In the genomic region with DNA sequence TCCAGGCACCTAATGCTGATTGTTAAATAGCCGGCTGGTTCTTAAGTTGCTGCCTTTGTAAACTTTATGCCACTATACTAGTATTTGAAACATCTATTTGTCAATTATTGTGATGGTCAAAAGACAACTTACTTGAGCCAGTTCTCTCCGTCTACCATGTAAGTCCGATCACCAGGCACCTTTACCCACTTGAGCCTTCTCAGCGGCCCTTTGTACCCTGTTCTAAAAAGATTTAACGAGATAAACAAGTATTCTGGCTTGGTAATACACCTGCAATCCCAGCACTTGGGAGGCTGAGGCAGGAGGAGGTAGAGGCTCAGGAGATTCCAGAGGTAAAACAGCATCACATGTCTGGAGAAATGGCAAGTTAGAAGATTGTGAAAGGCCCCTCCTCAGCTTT, we compare ENCODE assay signal across 8 mouse cellular contexts. TPM values are rescaled to one million over a fixed set of nuclear protein-coding genes. Genes with fewer than 3 reads are reported as not detected.
DNase-seq lines count a peak whose midpoint lies in the region; ATAC-seq and TF ChIP-seq lines count a peak whose summit lies in the region.

No protein-coding gene starts in this region.

- WGBS in bone marrow, adult 2 months = 24% methylated on average over 5 of the region's 5 CpGs
- WGBS in hindbrain, embryonic 13.5 days = 65% methylated on average over 5 of the region's 5 CpGs
- WGBS in midbrain, embryonic 14.5 days = 59% methylated on average over 5 of the region's 5 CpGs

- H3K9ac ChIP-seq in hindbrain, embryonic 13.5 days = peak overlapping the region; percentile 80
- peak overlapping the region; percentile 57 for H3K9ac ChIP-seq in midbrain, embryonic 14.5 days (replicated peaks; ENCODE audit: low read length)

- no peaks in the 10 kb centered on the region for H3K36me3 ChIP-seq in hindbrain, embryonic 13.5 days
- H3K36me3 ChIP-seq in midbrain, embryonic 14.5 days (ENCODE audit: control insufficient read depth, insufficient read depth, low read length) = no peaks in the 10 kb centered on the region

- H3K9me3 ChIP-seq in hindbrain, embryonic 13.5 days = no peaks in the 10 kb centered on the region
- H3K9me3 ChIP-seq in midbrain, embryonic 14.5 days (ENCODE audit: control insufficient read depth, low read length) = no peaks in the 10 kb centered on the region

- ATAC-seq in hindbrain, embryonic 13.5 days (ENCODE audit: low FRiP score) = no peak
- ATAC-seq in midbrain, embryonic 14.5 days (ENCODE audit: low FRiP score, low TSS enrichment) = no peak

- peak overlapping the region; percentile 75 for H3K4me2 ChIP-seq in hindbrain, embryonic 13.5 days
- H3K4me2 ChIP-seq in midbrain, embryonic 14.5 days (ENCODE audit: low read length) = peak overlapping the region; percentile 71

- no peak for TF ChIP-seq POLR2A in bone marrow, adult 2 months (IDR thresholded peaks at IDR 0.05; ENCODE audit: borderline replicate concordance, control insufficient read depth, low read depth, low read length)

- peak overlapping the region; percentile 80; the same call in 1 of the 2 replicates for H3K27ac ChIP-seq in bone marrow, adult 2 months (ENCODE audit: control insufficient read depth, insufficient read depth, low read depth, low read length, poor library complexity)
- peak overlapping the region; percentile 77 for H3K27ac ChIP-seq in hindbrain, embryonic 13.5 days
- H3K27ac ChIP-seq in midbrain, embryonic 14.5 days (replicated peaks; ENCODE audit: low read depth, low read length) = peak overlapping the region; percentile 72; the same call in 1 of the 2 replicates

- TF ChIP-seq CTCF in bone marrow, adult 2 months (IDR thresholded peaks at IDR 0.05; ENCODE audit: control insufficient read depth, insufficient read depth, low read length) = no peak

- H3K4me1 ChIP-seq in bone marrow, adult 2 months (ENCODE audit: control insufficient read depth, insufficient read depth, low read length) = peaks cover 2% of the 10 kb centered on the region; the same call in 1 of the 2 replicates
- H3K4me1 ChIP-seq in hindbrain, embryonic 13.5 days (replicated peaks) = peaks cover 46% of the 10 kb centered on the region
- H3K4me1 ChIP-seq in midbrain, embryonic 14.5 days (ENCODE audit: control insufficient read depth, insufficient read depth, low read length) = peaks cover 25% of the 10 kb centered on the region

- no peaks in the 10 kb centered on the region for H3K27me3 ChIP-seq in hindbrain, embryonic 13.5 days
- no peaks in the 10 kb centered on the region for H3K27me3 ChIP-seq in midbrain, embryonic 14.5 days (ENCODE audit: control insufficient read depth, insufficient read depth, low read length)

- peak; percentile 26 for DNase-seq in kidney, adult 9 months
- no peak for DNase-seq in kidney, adult 8-10 months
- DNase-seq in midbrain, embryonic 14.5 days = no peak
- DNase-seq in adrenal gland, adult (ENCODE audit: inconsistent age in 2 of 2, low spot score in 1 of 2) = no peak
- no peak for DNase-seq in cerebellum, postnatal 14 days
- no peak for DNase-seq in spleen, postnatal 36 days (ENCODE audit: low spot score in 2 of 2)

- H3K4me3 ChIP-seq in bone marrow, adult 2 months (replicated peaks; ENCODE audit: control insufficient read depth, low read depth, low read length) = peak overlapping the region; percentile 7
- H3K4me3 ChIP-seq in hindbrain, embryonic 13.5 days = peak overlapping the region; percentile 57
- H3K4me3 ChIP-seq in midbrain, embryonic 14.5 days (replicated peaks; ENCODE audit: low read depth, low read length) = peak overlapping the region; percentile 61

RNA-seq across cellular contexts. Expression of gene Foxk1, which starts 33.2 kb away (rescaled TPM):
- polyA plus RNA-seq in bone marrow, adult 2 months (2011; ENCODE audit: insufficient read depth, insufficient read length, low replicate concordance, missing spikeins) = 5.7 and 9.1 TPM in 2 replicates
- polyA plus RNA-seq in hindbrain, embryonic 13.5 days (2015; fragmentation: Nextera tagmentation; extraction: Ambion mirVana) = 5.3 and 5.6 TPM in 2 replicates
- 4.2 and 4.6 TPM in 2 replicates for polyA plus RNA-seq in midbrain, embryonic 14.5 days (2014; fragmentation: Nextera tagmentation; extraction: Ambion mirVana)

Comparison
In these comparisons a context has a peak if more than half of its experiments do, and no peak if none do; other contexts are left out.
1. H3K4me3 ChIP-seq: peak in every context shown above with its lines; median percentile 61 in midbrain, embryonic 14.5 days; 57 in hindbrain, embryonic 13.5 days; 7 in bone marrow, adult 2 months.